Mouse (Mus musculus) kidney, postnatal 0 days (tissue): ENCODE measurements around the gene Slc25a41. TPM values are rescaled to one million over a fixed set of nuclear protein-coding genes. Genes with fewer than 3 reads are reported as not detected.

Experiments used
- ATAC-seq: fragments of 200-750 bp; cut with Nextera tagmentation; replicated peaks from 2 replicates; pipeline ENCODE4 v1.8.0; 2017; ENCODE audit warnings: low read depth, moderate number of reproducible peaks, moderate TSS enrichment, moderate library complexity; ENCODE audit not compliant: low FRiP score
- DNase-seq: peaks from one replicate; pipeline ENCODE4 v3.0.0-alpha.2; 2016; ENCODE audit warnings: low spot score
- H3K27ac ChIP-seq: fragments of 300-500 bp; sonication (generic); 2 replicates; pipeline ENCODE4 v1.5.1; 2014; ENCODE audit warnings: mild to moderate bottlenecking
- H3K27me3 ChIP-seq: fragments of 300-500 bp; sonication (generic); 2 replicates; pipeline ENCODE4 v1.6.1; 2014; ENCODE audit warnings: low read length, mixed read lengths; ENCODE audit not compliant: insufficient read depth
- H3K36me3 ChIP-seq: fragments of 300-500 bp; sonication (generic); 2 replicates; pipeline ENCODE4 v1.6.1; 2014; ENCODE audit warnings: low read length, mixed read lengths; ENCODE audit not compliant: insufficient read depth
- H3K4me1 ChIP-seq: fragments of 300-500 bp; sonication (generic); replicated peaks from 2 replicates; pipeline ENCODE4 v1.6.1; 2014; ENCODE audit warnings: antibody characterized with exemption, low read length, mixed read lengths; ENCODE audit not compliant: insufficient read depth
- H3K4me2 ChIP-seq: fragments of 300-500 bp; sonication (generic); 2 replicates; pipeline ENCODE4 v1.6.1; 2014; ENCODE audit warnings: mild to moderate bottlenecking, low read length, moderate library complexity, mixed read lengths
- H3K4me3 ChIP-seq: fragments of 300-500 bp; sonication (generic); replicated peaks from 2 replicates; pipeline ENCODE4 v1.5.1; 2014; ENCODE audit warnings: low read depth, low read length
- H3K9ac ChIP-seq: fragments of 300-500 bp; sonication (generic); 2 replicates; pipeline ENCODE4 v1.6.1; 2014; ENCODE audit warnings: low read depth, low read length
- H3K9me3 ChIP-seq: fragments of 300-500 bp; sonication (generic); replicated peaks from 2 replicates; pipeline ENCODE4 v1.6.1; 2016; ENCODE audit warnings: low read length, inconsistent platforms, mixed read lengths
- CTCF ChIP-seq: IDR thresholded peaks from 2 replicates; pipeline ENCODE4 v1.5.1; 2016; ENCODE audit warnings: antibody characterized with exemption, low read depth, mild to moderate bottlenecking, moderate library complexity
- WGBS: fragments of 180-500 bp; shearing (Covaris S2); extraction: QIAGEN DNeasy Blood & Tissue Kit; methylation state at CpG from one replicate; pipeline ENCODE4 v1.1.7; 2014; 5-methylcytosine and 5-hydroxymethylcytosine counted together
- polyA plus RNA-seq: library from polyadenylated mRNA; unstranded; fragments of >200 nt; fragmentation: Nextera tagmentation; extraction: Ambion mirVana; gene quantifications from 2 replicates; pipeline ENCODE4 v1.2.1, GENCODE M21; 2015

The Slc25a41 gene
- polyA plus RNA-seq, 1 experiment from 2014 or later: not detected

DNA sequence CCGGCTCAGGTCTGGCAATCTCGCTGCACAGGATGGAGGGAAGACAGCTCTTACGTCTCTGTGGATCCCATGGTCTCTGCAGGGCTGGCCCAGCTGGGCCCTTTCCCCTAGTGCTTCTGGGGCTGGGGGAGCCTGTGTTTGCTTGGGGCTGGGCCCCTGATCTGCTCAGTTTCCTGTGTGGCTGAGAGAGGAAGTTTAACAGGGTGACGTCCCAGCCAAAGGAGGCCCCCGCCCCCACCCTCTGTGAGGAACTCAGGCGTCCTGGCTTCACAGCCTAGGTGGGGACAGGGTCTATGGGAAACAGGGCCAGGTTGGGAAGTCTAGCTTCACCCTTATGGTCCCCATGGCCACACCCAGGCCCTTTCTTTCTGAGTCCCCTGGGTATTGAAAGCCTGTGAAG, 36.9 kb upstream of the Slc25a41 start, which contains the start of gene Dennd1c:
Gene Dennd1c (minus strand): TSS at position 179 of the 400 bp plus-strand sequence.
- H3K9me3 ChIP-seq: no peaks in the 10 kb centered on the region
- 35% methylated on average over 6 of the region's 6 CpGs for WGBS
- H3K9ac ChIP-seq: no peak within 1 kb of the TSS
- H3K4me2 ChIP-seq: no peak within 1 kb of the TSS
- H3K4me3 ChIP-seq: no peak within 1 kb of the TSS
- DNase-seq: no peak
- no peak within 1 kb of the TSS for H3K27ac ChIP-seq
- no peak for TF ChIP-seq CTCF
- 0 out of 2 replicates have a peak, but pooled peaks have one; percentile 29 for ATAC-seq
- no peaks in the 10 kb centered on the region for H3K36me3 ChIP-seq
- H3K27me3 ChIP-seq: no peaks in the 10 kb centered on the region
- no peaks in the 10 kb centered on the region for H3K4me1 ChIP-seq

DNA sequence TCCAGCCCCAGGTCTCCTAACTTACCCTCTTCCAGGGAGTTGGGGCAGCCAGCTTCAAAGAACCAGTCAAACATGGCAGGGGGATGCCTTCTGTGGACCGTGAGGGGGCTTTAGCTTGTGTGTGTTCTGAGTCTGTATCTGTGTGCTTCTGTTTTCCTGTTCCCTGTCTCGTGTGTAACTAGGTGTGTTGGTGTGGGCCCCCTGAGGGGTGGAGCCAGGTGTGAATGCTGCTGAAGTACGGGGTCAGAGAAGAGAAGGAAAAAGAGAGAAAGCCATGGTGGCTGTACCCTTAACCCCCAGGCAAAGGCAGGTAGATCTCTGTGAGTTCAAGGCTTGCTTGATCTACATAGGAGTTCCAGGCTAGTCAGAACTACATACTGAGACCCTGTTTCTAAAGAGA, 35.5 kb upstream of the Slc25a41 start:
- Histone ChIP-seq H3K36me3 (no peaks in the 10 kb centered on the region), H3K9me3 (no peaks in the 10 kb centered on the region), H3K4me2 (no peak overlapping the region), H3K4me3 (no peak overlapping the region), H3K27ac (no peak overlapping the region), H3K27me3 (no peaks in the 10 kb centered on the region), H3K9ac (no peak overlapping the region), H3K4me1 (no peaks in the 10 kb centered on the region)
- TF ChIP-seq CTCF: no peak
- WGBS: 58% methylated on average over 3 of the region's 3 CpGs
- no peak for DNase-seq
- no peak for ATAC-seq

DNA sequence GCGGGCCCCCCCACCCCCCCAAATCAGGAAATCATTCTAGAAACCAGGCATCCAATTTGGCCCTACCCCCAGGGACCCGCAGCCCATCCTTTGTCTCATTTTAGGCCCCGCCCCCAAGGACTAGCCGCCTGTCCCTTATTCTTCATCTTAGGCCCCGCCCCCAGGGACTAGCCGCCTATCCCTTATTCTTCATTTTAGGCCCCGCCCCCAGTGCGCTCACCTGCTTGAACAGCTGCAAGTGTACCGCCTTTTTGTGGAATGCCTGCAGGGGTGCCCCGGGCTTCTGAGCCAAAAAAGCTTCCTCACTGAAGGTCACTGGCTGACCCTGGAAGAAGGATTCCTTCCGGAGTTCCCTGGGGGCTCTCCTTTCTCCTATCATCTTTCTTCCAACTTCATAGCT, 29.2 kb upstream of the Slc25a41 start:
- peak; percentile 79 for ATAC-seq
- no peak overlapping the region for H3K27ac ChIP-seq
- H3K4me2 ChIP-seq: peak overlapping the region; percentile 38
- 0 out of 2 replicates have a peak, but pooled peaks cover 2% of the 10 kb centered on the region for H3K36me3 ChIP-seq
- no peak overlapping the region for H3K4me3 ChIP-seq
- no peak overlapping the region for H3K9ac ChIP-seq
- H3K4me1 ChIP-seq: no peaks in the 10 kb centered on the region; the same call in 1 of the 2 replicates
- whole genome bisulfite sequencing: 5% methylated on average over 11 of the region's 11 CpGs
- no peaks in the 10 kb centered on the region for H3K9me3 ChIP-seq
- peak; percentile 60 for DNase-seq
- H3K27me3 ChIP-seq: no peaks in the 10 kb centered on the region
- no peak for TF ChIP-seq CTCF

DNA sequence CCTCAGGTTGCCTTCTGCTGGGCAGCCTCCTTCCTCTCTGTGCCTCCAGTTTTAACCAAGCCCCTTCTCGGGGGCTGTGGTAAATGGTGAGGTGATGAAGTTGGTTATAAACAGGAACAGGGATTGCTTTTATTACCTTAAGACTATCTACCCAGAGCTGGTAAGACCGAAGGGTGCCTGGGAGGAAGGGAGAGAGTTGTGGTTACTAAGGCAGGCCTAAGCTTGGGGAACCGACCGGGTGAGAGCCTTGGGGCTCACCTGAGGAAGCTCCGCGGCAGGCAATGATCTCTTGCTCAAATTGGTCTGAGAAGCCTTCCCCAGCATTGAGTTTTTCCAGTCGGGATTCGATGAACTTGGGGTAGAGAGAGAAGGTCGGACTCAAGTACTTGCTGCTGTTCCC, 28.8 kb upstream of the Slc25a41 start:
- 7% methylated on average over 9 of the region's 9 CpGs for WGBS
- no peak overlapping the region for H3K27ac ChIP-seq
- H3K36me3 ChIP-seq: 0 out of 2 replicates have a peak, but pooled peaks cover 2% of the 10 kb centered on the region
- H3K4me2 ChIP-seq: peak overlapping the region; percentile 38
- no peaks in the 10 kb centered on the region for H3K27me3 ChIP-seq
- TF ChIP-seq CTCF: no peak
- H3K9me3 ChIP-seq: no peaks in the 10 kb centered on the region
- DNase-seq (no peak), ATAC-seq (no peak)
- no peaks in the 10 kb centered on the region; the same call in 1 of the 2 replicates for H3K4me1 ChIP-seq
- H3K9ac ChIP-seq: no peak overlapping the region
- no peak overlapping the region for H3K4me3 ChIP-seq

DNA sequence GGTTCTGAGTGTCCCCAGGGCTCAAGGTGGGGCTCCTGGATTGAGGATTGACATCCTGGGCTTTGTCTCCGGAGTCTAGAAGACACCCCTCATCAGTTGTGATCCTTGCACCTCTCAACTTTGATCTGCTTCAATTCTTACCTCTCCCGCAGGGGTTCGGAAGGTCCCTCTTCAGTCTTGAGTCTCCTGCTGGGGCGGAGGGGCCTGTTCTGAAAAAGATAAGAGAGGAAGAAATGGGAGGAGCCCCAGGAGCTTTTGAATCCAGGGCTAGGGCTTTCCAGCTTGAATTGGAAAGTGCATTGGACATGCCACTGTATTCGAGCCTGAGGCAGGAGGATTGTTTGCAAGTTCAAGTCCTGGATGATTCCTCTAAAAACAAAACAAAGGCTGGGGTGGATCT, 25.5 kb upstream of the Slc25a41 start:
- Histone ChIP-seq H3K4me1 (peaks cover 3% of the 10 kb centered on the region; the same call in 1 of the 2 replicates), H3K27ac (no peak overlapping the region), H3K4me3 (no peak overlapping the region), H3K9ac (no peak overlapping the region), H3K4me2 (no peak overlapping the region), H3K27me3 (peaks cover 3% of the 10 kb centered on the region; the same call in 1 of the 2 replicates), H3K9me3 (no peaks in the 10 kb centered on the region), H3K36me3 (0 out of 2 replicates have a peak, but pooled peaks cover 2% of the 10 kb centered on the region)
- DNase-seq (no peak), ATAC-seq (no peak)
- no peak for TF ChIP-seq CTCF
- 67% methylated on average over 5 of the region's 5 CpGs for WGBS

DNA sequence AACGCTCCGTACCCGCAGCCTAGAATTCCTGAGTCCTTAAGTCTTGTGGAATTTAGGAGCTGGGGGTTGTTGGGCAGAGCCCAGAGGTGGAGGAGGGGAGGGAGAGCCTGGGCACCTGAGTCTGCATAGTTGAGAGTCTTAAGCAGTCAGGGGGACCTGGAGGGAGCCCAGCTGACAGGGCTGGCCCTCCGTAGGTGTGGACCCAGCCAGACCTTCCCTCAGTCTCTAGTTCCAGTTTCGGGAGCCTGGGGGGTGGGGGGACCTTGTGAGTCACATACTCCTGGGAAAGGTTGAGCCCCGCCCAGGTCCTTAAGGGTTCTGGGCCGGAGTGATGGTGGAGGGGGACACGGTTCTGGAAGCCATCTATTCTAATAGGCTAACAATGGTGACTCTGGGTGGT, 21.6 kb upstream of the Slc25a41 start:
- Histone ChIP-seq H3K4me2 (peak overlapping the region; percentile 55), H3K9me3 (no peaks in the 10 kb centered on the region), H3K27ac (peak overlapping the region; percentile 91), H3K27me3 (peaks cover 8% of the 10 kb centered on the region), H3K9ac (peak overlapping the region; percentile 75), H3K4me3 (peak overlapping the region; percentile 56), H3K36me3 (0 out of 2 replicates have a peak, but pooled peaks cover 2% of the 10 kb centered on the region), H3K4me1 (peaks cover 9% of the 10 kb centered on the region; the same call in 1 of the 2 replicates)
- no peak for TF ChIP-seq CTCF
- 8% methylated on average over 8 of the region's 8 CpGs for WGBS
- DNase-seq (no peak), ATAC-seq (no peak)

DNA sequence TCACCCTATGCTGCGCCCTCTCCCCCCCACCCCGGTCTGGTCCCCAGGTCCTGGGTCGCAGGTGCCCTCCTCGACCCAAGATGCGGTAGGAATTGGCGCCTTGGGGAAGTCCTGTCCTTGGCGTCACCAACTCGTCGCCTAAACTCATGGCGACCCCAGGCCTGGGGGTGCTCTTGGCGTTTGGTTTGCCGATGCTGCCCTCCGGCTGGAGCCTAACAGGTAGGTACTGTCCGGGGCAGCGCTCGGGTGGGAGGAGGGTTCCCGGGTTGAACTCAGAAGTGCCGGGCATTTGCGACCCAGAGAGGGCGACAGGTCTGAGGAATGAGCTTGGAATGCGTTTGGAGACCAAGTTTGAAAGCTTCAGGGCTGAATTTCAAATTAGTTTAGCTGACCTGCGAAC, 21.1 kb upstream of the Slc25a41 start:
- under 1% methylated on average over 22 of the region's 22 CpGs for WGBS
- Histone ChIP-seq H3K36me3 (0 out of 2 replicates have a peak, but pooled peaks cover 2% of the 10 kb centered on the region), H3K4me3 (peak overlapping the region; percentile 56), H3K4me2 (peak overlapping the region; percentile 55), H3K27me3 (peaks cover 8% of the 10 kb centered on the region), H3K27ac (peak overlapping the region; percentile 91), H3K9ac (peak overlapping the region; percentile 75), H3K4me1 (peaks cover 9% of the 10 kb centered on the region; the same call in 1 of the 2 replicates), H3K9me3 (no peaks in the 10 kb centered on the region)
- ATAC-seq (no peak), DNase-seq (no peak)
- no peak for TF ChIP-seq CTCF
